Mouse (Mus musculus) adipocyte (in vitro differentiated cells): ENCODE data around the gene Ugt2b36.
"Not testable (repeated sequence)": the region's sequence is repeated elsewhere in the genome, so short reads cannot be mapped to it uniquely, and the experiment has no call there.

Experiments
- DNase-seq: peaks from one replicate; pipeline ENCODE4 v3.0.0-alpha.2; 2016; ENCODE audit warnings: low spot score

Gene Ugt2b36

DNA sequence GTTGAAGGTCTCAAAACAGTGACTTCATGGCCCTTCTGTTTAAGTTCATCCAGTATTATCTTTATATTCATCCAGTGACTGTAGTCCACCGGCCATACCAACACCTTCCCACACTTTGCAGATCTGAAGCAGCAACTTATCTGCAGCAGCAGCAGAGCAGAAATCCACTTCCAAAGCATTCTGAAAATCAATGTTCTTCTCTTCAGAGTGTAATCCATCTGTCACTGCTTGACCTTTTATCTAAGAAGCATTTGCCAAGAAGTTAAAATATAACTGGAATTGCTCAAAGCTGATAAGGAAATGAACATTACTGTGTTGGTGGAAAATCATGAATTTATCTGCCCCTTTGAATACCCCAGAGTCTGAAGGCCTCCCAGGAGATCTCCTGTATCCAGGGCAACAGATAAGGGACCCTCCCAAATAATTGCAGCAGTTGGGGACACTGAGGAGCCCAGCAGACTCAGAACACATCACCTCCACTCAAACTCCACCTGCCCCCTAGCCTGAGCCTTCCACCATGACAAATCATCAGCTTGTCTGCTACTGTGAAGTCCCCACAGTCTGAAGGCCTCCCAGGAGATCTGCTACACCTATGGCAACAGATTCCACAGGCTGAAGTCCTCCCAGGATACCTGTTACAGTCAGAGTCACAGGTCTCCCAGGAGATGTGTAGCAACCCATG is at the start of gene Ugt2b36:
Gene Ugt2b36 (minus strand): TSS at position 210 of the 682 bp plus-strand sequence.
- no peak for DNase-seq

DNA sequence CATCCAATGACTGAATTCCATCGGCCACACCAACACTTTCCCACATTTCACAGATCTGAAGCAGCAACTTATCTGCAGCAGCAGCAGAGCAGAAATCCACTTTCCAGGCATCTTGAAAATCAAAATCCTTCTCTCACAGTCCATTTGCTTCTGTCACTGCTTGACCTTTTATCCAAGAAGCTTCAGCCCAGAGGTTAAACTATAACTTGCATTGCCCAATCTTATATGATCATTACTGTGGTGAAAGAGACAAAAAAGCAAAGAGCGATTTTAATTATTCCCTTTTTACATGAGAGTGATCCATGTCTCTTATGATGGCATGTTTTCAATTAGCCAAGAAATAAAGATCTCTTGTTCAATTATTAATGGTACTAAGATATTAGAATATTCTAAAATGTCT is 47.8 kb upstream of the Ugt2b36 start, which contains the start of gene Ugt2b5:
Gene Ugt2b5 (minus strand): TSS at position 123 of the 400 bp plus-strand sequence.
- not testable (repeated sequence) for DNase-seq

DNA sequence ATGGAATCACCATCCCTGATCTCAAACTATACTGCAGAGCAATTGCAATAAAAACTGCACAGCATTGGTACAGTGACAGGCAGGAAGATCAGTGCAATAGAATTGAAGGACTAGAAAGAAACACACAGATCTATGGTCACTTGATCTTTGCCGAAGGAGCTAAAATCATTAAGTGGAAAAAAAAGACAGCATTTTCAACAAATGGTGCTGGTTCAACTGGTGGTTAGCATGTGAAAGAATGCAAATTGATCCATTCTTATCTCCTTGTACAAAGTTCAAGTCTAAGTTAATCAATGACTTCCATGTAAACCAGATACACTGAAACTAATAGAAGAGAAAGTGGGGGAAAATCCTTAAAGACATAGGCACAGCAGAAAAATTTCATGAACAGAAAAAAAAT is 11.3 kb upstream of the Ugt2b36 start:
- DNase-seq: not testable (repeated sequence)

DNA sequence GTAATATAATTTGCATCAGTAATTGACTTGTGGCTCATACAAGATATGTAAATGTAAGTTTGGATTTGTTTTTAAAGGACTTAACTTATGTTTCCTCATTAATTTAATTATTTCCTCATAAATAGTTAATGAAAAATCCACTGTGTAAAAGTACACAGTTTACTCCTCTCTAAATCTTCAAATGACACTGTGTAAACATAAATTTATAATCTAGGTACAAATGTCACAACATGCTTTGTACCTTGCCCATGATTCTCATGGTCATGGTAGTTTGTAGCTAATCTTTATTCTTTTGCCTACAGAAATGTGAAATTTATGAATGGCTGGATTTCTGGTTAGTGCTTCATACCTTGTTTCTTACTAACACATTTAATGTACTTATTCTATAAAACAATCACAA is 1.2 kb downstream of the Ugt2b36 start:
- DNase-seq: no peak

DNA sequence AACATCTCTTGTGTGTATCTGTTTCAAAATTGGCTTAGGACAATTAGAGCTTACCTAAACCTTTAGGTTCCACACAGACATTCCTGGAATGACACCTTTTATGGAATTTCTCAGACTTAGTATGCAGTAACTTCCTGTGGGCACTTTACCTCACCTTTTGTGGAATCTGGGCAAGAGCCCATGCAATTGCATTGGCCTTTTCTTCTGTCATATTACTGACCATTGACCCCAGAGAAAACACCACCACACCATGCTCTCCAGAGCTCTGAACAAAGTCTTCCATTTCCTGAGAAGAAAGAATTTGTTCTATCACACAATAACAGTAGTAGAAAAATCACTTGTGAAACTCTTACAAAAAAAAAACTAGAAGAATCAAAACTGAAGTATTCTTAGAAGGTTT is 3.1 kb downstream of the Ugt2b36 start:
- DNase-seq: no peak

DNA sequence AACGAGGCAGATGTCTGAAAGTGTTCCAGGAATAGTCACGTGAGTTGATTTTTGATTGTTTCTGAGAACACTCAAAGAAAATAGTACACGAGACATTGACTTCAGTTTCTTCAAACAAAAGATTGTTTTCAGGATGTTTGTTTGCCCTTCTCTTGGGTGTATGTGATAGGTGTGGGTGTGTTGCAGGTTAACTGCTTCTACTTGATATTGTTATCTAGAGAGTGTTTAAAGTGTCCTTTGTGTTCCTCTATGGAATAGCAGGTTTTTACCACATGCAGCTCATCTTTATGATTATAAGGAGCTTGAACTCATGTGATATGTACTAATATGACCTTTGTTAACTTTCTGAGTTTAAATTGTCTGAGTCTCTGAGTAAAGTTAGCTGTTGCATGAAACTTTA is 6.1 kb downstream of the Ugt2b36 start:
- DNase-seq: no peak

DNA sequence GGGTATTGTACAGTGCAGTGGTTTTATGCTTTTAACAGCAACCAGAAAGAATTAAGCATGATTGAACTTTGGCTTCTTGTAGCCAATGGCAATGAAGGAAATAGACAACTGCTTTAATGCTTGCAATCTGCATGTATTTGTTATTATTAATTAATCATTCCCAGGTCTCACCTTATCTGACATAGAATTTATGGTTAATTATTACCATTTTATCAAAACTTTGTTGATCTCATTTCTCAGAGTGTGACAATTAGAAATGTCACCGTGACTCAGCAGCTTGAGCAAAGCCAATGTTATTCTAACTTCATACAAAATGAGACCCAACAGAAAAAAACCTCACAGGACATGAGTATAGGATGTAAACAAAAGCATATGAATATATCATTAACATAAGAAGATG is 61.7 kb downstream of the Ugt2b36 start:
- DNase-seq: no peak

DNA sequence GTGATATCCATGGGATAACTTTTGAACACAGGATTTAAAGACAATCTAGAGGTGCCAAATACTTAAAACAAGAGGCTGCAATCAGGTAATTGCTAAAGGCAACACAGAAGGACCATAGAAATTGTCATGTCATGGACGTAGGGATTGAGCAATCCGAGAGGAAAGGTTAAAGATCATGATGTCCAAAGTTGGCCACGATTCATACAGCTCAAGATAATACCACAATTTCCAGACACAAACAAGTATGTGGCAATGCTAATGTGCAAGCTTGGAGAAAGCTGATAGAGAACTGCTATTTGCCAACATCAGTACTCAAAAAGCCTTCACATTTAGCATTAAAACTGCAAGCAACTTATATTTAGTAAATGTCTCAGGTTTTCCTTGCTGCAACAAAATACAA is 65.0 kb downstream of the Ugt2b36 start:
- peak; percentile 12 for DNase-seq
